12 mouse cellular contexts compared by ENCODE assay signal in genomic region chr9:18277497-18277896, GRCm38 (mm10). TPM values are rescaled to one million over a fixed set of nuclear protein-coding genes. Genes with fewer than 3 reads are reported as not detected.
DNase-seq lines count a peak whose midpoint lies in the region; ATAC-seq and TF ChIP-seq lines count a peak whose summit lies in the region.
"Had no signal": no experiment of that assay in that cellular context is flagged by ENCODE, and none has a peak within 500 bp of the region (broad histone marks: within the 10 kb centered on the region; RNA-seq: fewer than 3 reads in every experiment).

No protein-coding gene starts in this region.

- H3K9ac ChIP-seq in neural tube, embryonic 12.5 days: no peak overlapping the region
- H3K9ac ChIP-seq in hindbrain, postnatal 0 days (replicated peaks; ENCODE audit: low read length): no peak overlapping the region
- H3K9ac ChIP-seq: heart, embryonic 15.5 days; limb, embryonic 13.5 days had no signal

- DNase-seq in neural tube, embryonic 10.5 days (ENCODE audit: extremely low spot score, low spot score): no peak
- DNase-seq in brain, adult 2 months (ENCODE audit: low read depth, low spot score): peak; percentile 35
- peak; percentile 79 for DNase-seq in hindbrain, postnatal 0 days (ENCODE audit: low spot score)
- peak; percentile 57 for DNase-seq in splenic B cell, adult 2 months (ENCODE audit: low read depth, low spot score)
- no peak for DNase-seq in heart, postnatal 25 days (ENCODE audit: low spot score)
- DNase-seq in yolk sac, embryonic 10.5 days (ENCODE audit: low spot score): no peak
- no peak for DNase-seq in heart, adult 18-20 months
- DNase-seq: cerebellum, adult 9-10 months; thymus, postnatal 25 days had no signal

- WGBS in neural tube, embryonic 12.5 days: 63% methylated on average over 1 of the region's 1 CpGs
- 37% methylated on average over 1 of the region's 1 CpGs for WGBS in hindbrain, postnatal 0 days

- no peak overlapping the region for H3K4me3 ChIP-seq in neural tube, embryonic 12.5 days
- no peak overlapping the region for H3K4me3 ChIP-seq in hindbrain, postnatal 0 days (ENCODE audit: low read length)
- H3K4me3 ChIP-seq: heart, embryonic 15.5 days; limb, embryonic 13.5 days had no signal

- TF ChIP-seq CTCF in hindbrain, postnatal 0 days (IDR thresholded peaks at IDR 0.05; ENCODE audit: low read depth): peak; percentile 50

- no peak overlapping the region for H3K4me2 ChIP-seq in neural tube, embryonic 12.5 days (replicated peaks)
- H3K4me2 ChIP-seq in hindbrain, postnatal 0 days (ENCODE audit: low read depth, low read length): no peak overlapping the region
- H3K4me2 ChIP-seq: heart, embryonic 15.5 days; limb, embryonic 13.5 days had no signal

- no peaks in the 10 kb centered on the region for H3K9me3 ChIP-seq in neural tube, embryonic 12.5 days
- no peaks in the 10 kb centered on the region for H3K9me3 ChIP-seq in hindbrain, postnatal 0 days (ENCODE audit: low read length)
- H3K9me3 ChIP-seq: heart, embryonic 15.5 days; limb, embryonic 13.5 days had no signal

- H3K27me3 ChIP-seq in neural tube, embryonic 12.5 days (replicated peaks): no peaks in the 10 kb centered on the region
- no peaks in the 10 kb centered on the region for H3K27me3 ChIP-seq in hindbrain, postnatal 0 days (ENCODE audit: insufficient read depth, low read length)
- no peaks in the 10 kb centered on the region for H3K27me3 ChIP-seq in splenic B cell, adult 2 months (ENCODE audit: control insufficient read depth, insufficient read depth, low read length, poor library complexity, severe bottlenecking)
- H3K27me3 ChIP-seq: heart, embryonic 15.5 days; limb, embryonic 13.5 days had no signal

- peak; percentile 48; the same call in 1 of the 2 replicates for ATAC-seq in neural tube, embryonic 12.5 days (ENCODE audit: low FRiP score, low read depth)
- ATAC-seq in hindbrain, postnatal 0 days: peak; percentile 68; the same call in 1 of the 2 replicates

- no peak overlapping the region for H3K27ac ChIP-seq in neural tube, embryonic 12.5 days
- no peak overlapping the region for H3K27ac ChIP-seq in hindbrain, postnatal 0 days
- H3K27ac ChIP-seq: heart, embryonic 15.5 days; limb, embryonic 13.5 days had no signal

- intact Hi-C loops in heart, postnatal 25 days (cut with DNase I): no loop called here

- H3K36me3 ChIP-seq in neural tube, embryonic 12.5 days: no peaks in the 10 kb centered on the region
- H3K36me3 ChIP-seq in hindbrain, postnatal 0 days (ENCODE audit: insufficient read depth, low read length): no peaks in the 10 kb centered on the region
- H3K36me3 ChIP-seq in splenic B cell, adult 2 months (ENCODE audit: control insufficient read depth, insufficient read depth, low read length, poor library complexity, severe bottlenecking): no peaks in the 10 kb centered on the region
- H3K36me3 ChIP-seq: heart, embryonic 15.5 days; limb, embryonic 13.5 days had no signal

- H3K4me1 ChIP-seq in neural tube, embryonic 12.5 days: no peaks in the 10 kb centered on the region
- H3K4me1 ChIP-seq in hindbrain, postnatal 0 days (ENCODE audit: insufficient read depth, low read length): no peaks in the 10 kb centered on the region
- H3K4me1 ChIP-seq: heart, embryonic 15.5 days; limb, embryonic 13.5 days had no signal

RNA-seq across cellular contexts. Expression of gene Chordc1, which starts 14.4 kb away (rescaled TPM):
- 131 and 143 TPM in 2 replicates for polyA plus RNA-seq in neural tube, embryonic 12.5 days (2016; fragmentation: Nextera tagmentation; extraction: Ambion mirVana)
- 26.3 and 56.4 TPM in 2 replicates for total RNA-seq in hindbrain, postnatal 0 days (2014; rRNA removed)
- polyA plus RNA-seq in hindbrain, postnatal 0 days (2015; fragmentation: Nextera tagmentation; extraction: Ambion mirVana): 58.2 and 60.0 TPM in 2 replicates
- total RNA-seq in heart, postnatal 25 days (2021): 10 to 100 TPM; 50.7 to 63.0 TPM
- total RNA-seq in heart, adult 18-20 months (2021): 10 to 100 TPM; 67.6 to 75.9 TPM

Comparison
In these comparisons a context has a peak if more than half of its experiments do, and no peak if none do; other contexts are left out.
1. DNase-seq: peak in brain, adult 2 months (single experiment), hindbrain, postnatal 0 days (single experiment) and splenic B cell, adult 2 months (single experiment); none in neural tube, embryonic 10.5 days (single experiment), heart, postnatal 25 days (single experiment), yolk sac, embryonic 10.5 days (single experiment) and heart, adult 18-20 months (0 of 2).